Mouse (Mus musculus): ENCODE results near the gene Rpap3.
"Not testable (repeated sequence)": the region's sequence is repeated elsewhere in the genome, so short reads cannot be mapped to it uniquely, and the experiment has no call there.

Rpap3 gene

GRCm38 (mm10) chr15:97684118-97684517, 21.5 kb downstream of the Rpap3 start:
- DNase-seq (ENCODE audit: low read depth) = no peak

GRCm38 (mm10) chr15:97682053-97682452, 23.6 kb downstream of the Rpap3 start:
- no peak for DNase-seq (ENCODE audit: low read depth)

GRCm38 (mm10) chr15:97679991-97680681, 25.5 kb downstream of the Rpap3 start:
- no peak for DNase-seq (ENCODE audit: low read depth)

GRCm38 (mm10) chr15:97677341-97677740, 28.3 kb downstream of the Rpap3 start:
- no peak for DNase-seq (ENCODE audit: low read depth)

GRCm38 (mm10) chr15:97675927-97676326, 29.7 kb downstream of the Rpap3 start:
- no peak for DNase-seq (ENCODE audit: low read depth)

- no peak for DNase-seq (ENCODE audit: low read depth)
Observed at GRCm38 (mm10) chr15:97674423-97674822, 31.2 kb downstream of the Rpap3 start.

GRCm38 (mm10) chr15:97673256-97674000, 32.2 kb downstream of the Rpap3 start:
- DNase-seq (ENCODE audit: low read depth) = no peak

GRCm38 (mm10) chr15:97672211-97672765, 33.3 kb downstream of the Rpap3 start:
- no peak for DNase-seq (ENCODE audit: low read depth)

GRCm38 (mm10) chr15:97670554-97670953, 35.1 kb downstream of the Rpap3 start:
- no peak for DNase-seq (ENCODE audit: low read depth)

- DNase-seq (ENCODE audit: low read depth) = not testable (repeated sequence)
Observed at GRCm38 (mm10) chr15:97668158-97668877, 37.3 kb downstream of the Rpap3 start.

GRCm38 (mm10) chr15:97667437-97667836, 38.2 kb downstream of the Rpap3 start:
- DNase-seq (ENCODE audit: low read depth) = peak; percentile 66

GRCm38 (mm10) chr15:97666457-97666770, 39.2 kb downstream of the Rpap3 start:
- DNase-seq (ENCODE audit: low read depth) = no peak

- no peak for DNase-seq (ENCODE audit: low read depth)
Observed at GRCm38 (mm10) chr15:97665770-97666456, 39.7 kb downstream of the Rpap3 start.

GRCm38 (mm10) chr15:97664981-97665668, 40.5 kb downstream of the Rpap3 start:
- DNase-seq (ENCODE audit: low read depth) = peak; percentile 41

- DNase-seq (ENCODE audit: low read depth) = peak; percentile 74
Observed at GRCm38 (mm10) chr15:97663750-97664406, 41.7 kb downstream of the Rpap3 start.

GRCm38 (mm10) chr15:97658755-97659116, 46.9 kb downstream of the Rpap3 start:
- no peak for DNase-seq (ENCODE audit: low read depth)

GRCm38 (mm10) chr15:97657856-97658754, 47.5 kb downstream of the Rpap3 start:
- DNase-seq (ENCODE audit: low read depth) = no peak

GRCm38 (mm10) chr15:97657420-97657819, 48.2 kb downstream of the Rpap3 start:
- no peak for DNase-seq (ENCODE audit: low read depth)

GRCm38 (mm10) chr15:97649726-97650125, 55.9 kb downstream of the Rpap3 start:
- no peak for DNase-seq (ENCODE audit: low read depth)

GRCm38 (mm10) chr15:97648176-97648575, 57.4 kb downstream of the Rpap3 start:
- DNase-seq (ENCODE audit: low read depth) = no peak

Measured in c-Kit-positive CD71-positive TER-119-negative erythroid progenitor cells, embryonic 14.5 days (primary cell).